Mouse (Mus musculus) mouse embryonic stem cell (cell line): ENCODE data around the gene Pik3r6.

Experiments used
- in situ Hi-C, 2 experiments: fragments of 300-500 bp; cut with MboI; formaldehyde crosslinking; loops; 1 replicate in 1 of 2; 3 replicates in 1 of 2; pipeline ENCODE4 v1.14.3; 2019 to 2020; ENCODE audit warnings: low sequenced_read_pairs in 2 of 2, low pct_unique_long_range_greater_than_20kb in 1 of 2, mixed read lengths in 1 of 2; ENCODE audit not compliant: unreplicated experiment in 1 of 2

The Pik3r6 gene

GRCm38 (mm10) chr11:68485206-68485942 is 17.4 kb upstream of the Pik3r6 start:
- in situ Hi-C loops = loop anchor here in 1 of 2 experiments (5.0 kb wide), 1 partner anchor 67 kb away; no protein-coding TSS in a partner anchor

- in situ Hi-C loops = loop anchor here in 1 of 2 experiments (5.0 kb wide), 1 partner anchor 66 kb away; no protein-coding TSS in a partner anchor
These were observed 16.7 kb upstream of the Pik3r6 start for GRCm38 (mm10) chr11:68486093-68486492.

GRCm38 (mm10) chr11:68487720-68488119 is 15.1 kb upstream of the Pik3r6 start:
- in situ Hi-C loops = loop anchor here in 1 of 2 experiments (5.0 kb wide), 1 partner anchor 65 kb away; no protein-coding TSS in a partner anchor

- in situ Hi-C loops = loop anchor here in 1 of 2 experiments (5.0 kb wide), 1 partner anchor 64 kb away; no protein-coding TSS in a partner anchor
These were observed 14.5 kb upstream of the Pik3r6 start for GRCm38 (mm10) chr11:68488256-68488824.

- in situ Hi-C loops = loop anchor here in 1 of 2 experiments (5.0 kb wide), 1 partner anchor 63 kb away; no protein-coding TSS in a partner anchor
These were observed 13.6 kb upstream of the Pik3r6 start for GRCm38 (mm10) chr11:68489236-68489635.

GRCm38 (mm10) chr11:68492592-68492991 is 10.2 kb upstream of the Pik3r6 start:
- in situ Hi-C loops = no loop called here

- in situ Hi-C loops = no loop called here
These were observed 9.1 kb upstream of the Pik3r6 start for GRCm38 (mm10) chr11:68493760-68494159.

GRCm38 (mm10) chr11:68497081-68497480 is 5.7 kb upstream of the Pik3r6 start:
- in situ Hi-C loops = no loop called here

- in situ Hi-C loops = no loop called here
These were observed 4.3 kb upstream of the Pik3r6 start for GRCm38 (mm10) chr11:68498517-68498916.

GRCm38 (mm10) chr11:68498999-68499699 is 3.7 kb upstream of the Pik3r6 start:
- in situ Hi-C loops = no loop called here

GRCm38 (mm10) chr11:68500949-68501350 is 1.9 kb upstream of the Pik3r6 start:
- in situ Hi-C loops = no loop called here

- in situ Hi-C loops = no loop called here
These were observed 411 bp upstream of the Pik3r6 start for GRCm38 (mm10) chr11:68502408-68502807.

GRCm38 (mm10) chr11:68504913-68505312 is 2.1 kb downstream of the Pik3r6 start:
- in situ Hi-C loops = no loop called here

GRCm38 (mm10) chr11:68507246-68507645 is 4.4 kb downstream of the Pik3r6 start:
- in situ Hi-C loops = no loop called here

GRCm38 (mm10) chr11:68508619-68509018 is 5.8 kb downstream of the Pik3r6 start:
- in situ Hi-C loops = no loop called here

- in situ Hi-C loops = no loop called here
These were observed 6.4 kb downstream of the Pik3r6 start for GRCm38 (mm10) chr11:68509194-68509593.

- in situ Hi-C loops = no loop called here
These were observed 11.2 kb downstream of the Pik3r6 start for GRCm38 (mm10) chr11:68513969-68514368.

- in situ Hi-C loops = no loop called here
These were observed 16.5 kb downstream of the Pik3r6 start for GRCm38 (mm10) chr11:68519362-68519761.

GRCm38 (mm10) chr11:68519815-68520214 is 17.0 kb downstream of the Pik3r6 start:
- in situ Hi-C loops = no loop called here
